Mouse (Mus musculus) hindbrain, postnatal 0 days (tissue): ENCODE results near the gene Cuta. TPM values are rescaled to one million over a fixed set of nuclear protein-coding genes. Genes with fewer than 3 reads are reported as not detected.
A peak's percentile ranks its signal among the peaks of the same experiment; 100 is the strongest.

Experiments
- ATAC-seq: fragments of 200-750 bp; cut with Nextera tagmentation; 2 replicates; pipeline ENCODE4 v1.8.0; 2017; ENCODE audit warnings: mild to moderate bottlenecking, moderate TSS enrichment, moderate library complexity
- DNase-seq: peaks from one replicate; pipeline ENCODE4 v3.0.0-alpha.2; 2015; ENCODE audit warnings: low spot score
- H3K27ac ChIP-seq: fragments of 300-500 bp; sonication (generic); 2 replicates; pipeline ENCODE4 v1.5.1; 2014; ENCODE audit warnings: mild to moderate bottlenecking
- H3K27me3 ChIP-seq: fragments of 300-500 bp; sonication (generic); 2 replicates; pipeline ENCODE4 v1.6.1; 2014; ENCODE audit warnings: low read length, mixed read lengths; ENCODE audit not compliant: insufficient read depth
- H3K36me3 ChIP-seq: fragments of 300-500 bp; sonication (generic); 2 replicates; pipeline ENCODE4 v1.6.1; 2014; ENCODE audit warnings: low read length, mixed read lengths; ENCODE audit not compliant: insufficient read depth
- H3K4me1 ChIP-seq: fragments of 300-500 bp; sonication (generic); 2 replicates; pipeline ENCODE4 v1.6.1; 2014; ENCODE audit warnings: antibody characterized with exemption, low read length, mixed read lengths; ENCODE audit not compliant: insufficient read depth
- H3K4me2 ChIP-seq: fragments of 300-500 bp; sonication (generic); 2 replicates; pipeline ENCODE4 v1.6.1; 2014; ENCODE audit warnings: low read depth, mild to moderate bottlenecking, low read length, moderate library complexity, mixed read lengths
- H3K4me3 ChIP-seq: fragments of 300-500 bp; sonication (generic); 2 replicates; pipeline ENCODE4 v1.5.1; 2014; ENCODE audit warnings: low read length
- H3K9ac ChIP-seq: fragments of 300-500 bp; sonication (generic); replicated peaks from 2 replicates; pipeline ENCODE4 v1.6.1; 2014; ENCODE audit warnings: mild to moderate bottlenecking, low read length, moderate library complexity, mixed read lengths
- H3K9me3 ChIP-seq: fragments of 300-500 bp; sonication (generic); 2 replicates; pipeline ENCODE4 v1.6.1; 2016; ENCODE audit warnings: low read length, mixed read lengths
- CTCF ChIP-seq: IDR thresholded peaks from 2 replicates; pipeline ENCODE4 v1.5.1; 2016; ENCODE audit warnings: antibody characterized with exemption, control low read depth, low read depth
- WGBS: fragments of 180-500 bp; shearing (Covaris S2); extraction: QIAGEN DNeasy Blood & Tissue Kit; methylation state at CpG from one replicate; pipeline ENCODE4 v1.1.7; 2014; 5-methylcytosine and 5-hydroxymethylcytosine counted together
- polyA plus RNA-seq: library from polyadenylated mRNA; unstranded; fragments of >200 nt; fragmentation: Nextera tagmentation; extraction: Ambion mirVana; gene quantifications from 2 replicates; pipeline ENCODE4 v1.2.1, GENCODE M21; 2015
- total RNA-seq: library from RNA; depleted of rRNA; stranded (reverse); fragments of >200 nt; gene quantifications from 2 replicates; pipeline ENCODE4 v1.2.3, GENCODE M21; 2014

Cuta gene
- total and polyA plus RNA-seq, 2 experiments from 2014 or later: 63.8 to 149 TPM

- peaks cover 11% of the 10 kb centered on the region for H3K36me3 ChIP-seq
- H3K9ac ChIP-seq: peak overlapping the region; percentile 43
- no peaks in the 10 kb centered on the region for H3K9me3 ChIP-seq
- peak overlapping the region; percentile 71 for H3K27ac ChIP-seq
- WGBS: 21% methylated on average over 7 of the region's 7 CpGs
- ATAC-seq (no peak), DNase-seq (no peak)
- H3K4me3 ChIP-seq: peak overlapping the region; percentile 35
- H3K27me3 ChIP-seq: no peaks in the 10 kb centered on the region
- H3K4me2 ChIP-seq: peak overlapping the region; percentile 89
- no peak for TF ChIP-seq CTCF
- peaks cover 48% of the 10 kb centered on the region for H3K4me1 ChIP-seq
These were observed 11.4 kb upstream of the Cuta start for GRCm38 (mm10) chr17:26950560-26951288.

DNA sequence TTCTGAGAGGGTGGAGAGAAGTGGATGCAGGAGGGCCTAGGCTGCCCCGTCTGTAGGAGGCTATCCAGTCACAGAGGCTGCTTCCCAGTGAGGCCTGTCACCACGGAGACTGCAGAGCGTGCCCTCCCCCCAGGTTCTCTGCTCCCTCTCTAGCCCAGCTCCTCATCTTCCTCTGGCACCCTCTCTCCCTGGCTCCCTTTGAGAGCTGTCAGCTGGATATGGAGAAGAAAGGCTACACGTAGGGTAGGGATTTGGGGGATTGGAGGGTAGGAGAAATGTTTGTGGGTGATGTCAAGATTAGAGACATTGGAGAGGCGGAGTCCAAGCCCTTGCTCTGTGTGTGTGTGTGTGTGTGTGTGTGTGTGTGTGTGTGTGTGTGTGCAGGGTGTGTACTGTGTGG, 10.5 kb upstream of the Cuta start:
- ATAC-seq (no peak), DNase-seq (no peak)
- no peaks in the 10 kb centered on the region for H3K27me3 ChIP-seq
- H3K36me3 ChIP-seq: peaks cover 3% of the 10 kb centered on the region
- peak overlapping the region; percentile 74 for H3K9ac ChIP-seq
- no peak for TF ChIP-seq CTCF
- 32% methylated on average over 5 of the region's 5 CpGs for WGBS
- H3K4me3 ChIP-seq: peak overlapping the region; percentile 69
- H3K4me1 ChIP-seq: peaks cover 50% of the 10 kb centered on the region
- H3K9me3 ChIP-seq: no peaks in the 10 kb centered on the region
- peak overlapping the region; percentile 91; the same call in 1 of the 2 replicates for H3K27ac ChIP-seq
- peak overlapping the region; percentile 89 for H3K4me2 ChIP-seq

GRCm38 (mm10) chr17:26949051-26949577, 9.7 kb upstream of the Cuta start:
- Histone ChIP-seq H3K4me3 (peak overlapping the region; percentile 69), H3K36me3 (no peaks in the 10 kb centered on the region; the same call in 1 of the 2 replicates), H3K9me3 (no peaks in the 10 kb centered on the region), H3K4me1 (peaks cover 50% of the 10 kb centered on the region), H3K4me2 (peak overlapping the region; percentile 89), H3K27me3 (no peaks in the 10 kb centered on the region), H3K27ac (peak overlapping the region; percentile 91), H3K9ac (peak overlapping the region; percentile 74)
- DNase-seq: peak; percentile 57
- TF ChIP-seq CTCF: peak; percentile 69
- ATAC-seq: peak; percentile 15
- WGBS: 5% methylated on average over 12 of the region's 14 CpGs

- WGBS: 2% methylated on average over 41 of the region's 87 CpGs
- H3K36me3 ChIP-seq: no peaks in the 10 kb centered on the region; the same call in 1 of the 2 replicates
- DNase-seq: peak; percentile 75
These were observed 9.1 kb upstream of the Cuta start for GRCm38 (mm10) chr17:26948316-26949050.

DNA sequence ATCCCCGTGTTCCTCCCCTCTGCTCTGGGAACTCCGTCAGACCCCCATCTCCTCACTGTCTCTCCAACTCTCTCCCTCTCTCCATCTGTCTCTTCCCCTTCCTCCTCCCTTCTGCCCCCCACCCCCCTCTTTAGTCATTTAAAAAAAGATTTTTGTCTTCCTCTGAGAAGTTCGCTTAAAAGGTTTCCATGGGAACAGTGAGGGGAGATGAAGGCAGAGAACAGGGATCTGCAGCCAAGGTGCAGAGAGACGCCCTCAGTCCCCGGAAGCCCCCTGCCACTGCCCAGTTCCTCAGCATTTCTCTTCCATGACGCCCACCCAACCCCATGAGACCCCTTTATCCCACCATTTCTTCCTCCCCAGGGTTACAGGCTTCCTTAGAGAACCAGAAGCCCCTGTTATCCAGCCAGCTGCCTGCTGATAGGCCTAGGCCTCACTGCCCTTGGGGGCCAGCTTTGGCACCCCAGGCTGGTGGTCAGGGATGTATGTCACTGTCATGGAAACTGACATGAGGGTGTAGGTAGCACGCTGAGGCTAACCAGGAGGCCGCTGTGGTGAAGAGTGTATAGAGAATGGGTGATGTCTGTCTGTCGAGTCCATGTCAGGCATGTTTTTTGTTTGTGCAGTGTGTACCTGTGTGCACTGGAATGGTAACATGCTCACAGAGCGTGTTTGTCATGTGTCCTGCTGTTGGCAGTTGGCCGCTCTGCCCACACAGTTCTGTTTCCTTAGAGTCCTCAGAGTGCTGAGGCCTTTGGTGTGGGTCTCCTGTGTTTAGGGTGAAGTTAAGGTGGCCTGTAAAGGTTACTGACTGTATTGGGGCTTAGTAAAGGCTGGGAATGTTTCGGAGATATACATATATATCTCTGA, 8.1 kb upstream of the Cuta start:
- no peak for TF ChIP-seq CTCF
- H3K27ac ChIP-seq: peak overlapping the region; percentile 78
- ATAC-seq (no peak), DNase-seq (no peak)
- WGBS: 20% methylated on average over 12 of the region's 12 CpGs
- H3K4me1 ChIP-seq: peaks cover 45% of the 10 kb centered on the region
- peak overlapping the region; percentile 59 for H3K9ac ChIP-seq
- H3K36me3 ChIP-seq: no peaks in the 10 kb centered on the region
- H3K27me3 ChIP-seq: no peaks in the 10 kb centered on the region
- H3K4me3 ChIP-seq: no peak overlapping the region
- no peaks in the 10 kb centered on the region for H3K9me3 ChIP-seq
- H3K4me2 ChIP-seq: peak overlapping the region; percentile 75

More at GRCm38 (mm10) chr17:26948316-26949050, 9.1 kb upstream of the Cuta start:
- Histone ChIP-seq H3K9me3 (no peaks in the 10 kb centered on the region), H3K4me2 (peak overlapping the region; percentile 89), H3K27ac (peak overlapping the region; percentile 91), H3K4me1 (peaks cover 50% of the 10 kb centered on the region), H3K27me3 (no peaks in the 10 kb centered on the region), H3K4me3 (peak overlapping the region; percentile 69), H3K9ac (peak overlapping the region; percentile 74)
- 0 out of 2 replicates have a peak, but pooled peaks have one; percentile 22 for TF ChIP-seq CTCF
- peak; percentile 33; the same call in 1 of the 2 replicates for ATAC-seq

- H3K4me3 ChIP-seq: peak overlapping the region; percentile 37
- H3K27ac ChIP-seq: peak overlapping the region; percentile 78
- no peaks in the 10 kb centered on the region for H3K36me3 ChIP-seq
- H3K9me3 ChIP-seq: no peaks in the 10 kb centered on the region
- H3K4me2 ChIP-seq: peak overlapping the region; percentile 75
- H3K4me1 ChIP-seq: peaks cover 38% of the 10 kb centered on the region
- TF ChIP-seq CTCF: peak; percentile 16; the same call in 1 of the 2 replicates
- 3% methylated on average over 26 of the region's 37 CpGs for WGBS
- DNase-seq (peak; percentile 70), ATAC-seq (peak; percentile 50)
- peak overlapping the region; percentile 59 for H3K9ac ChIP-seq
- H3K27me3 ChIP-seq: no peaks in the 10 kb centered on the region
These were observed 7.2 kb upstream of the Cuta start for GRCm38 (mm10) chr17:26946567-26946966.
